Mouse (Mus musculus) myocyte (in vitro differentiated cells): ENCODE data around the gene Hes2. TPM values are rescaled to one million over a fixed set of nuclear protein-coding genes. Genes with fewer than 3 reads are reported as not detected.

Experiments
- H3K27me3 ChIP-seq: one replicate; pipeline ENCODE4 v1.6.1; 2011; ENCODE audit not compliant: control insufficient read depth, insufficient read depth, insufficient read length
- H3K36me3 ChIP-seq: one replicate; pipeline ENCODE4 v1.6.1; 2011; ENCODE audit not compliant: control insufficient read depth, insufficient read depth
- H3K4me2 ChIP-seq: one replicate; pipeline ENCODE4 v1.6.1; 2011; ENCODE audit warnings: low read depth, control low read depth
- H3K4me3 ChIP-seq: one replicate; pipeline ENCODE4 v1.5.1; 2011; ENCODE audit warnings: mild to moderate bottlenecking, control low read depth, moderate library complexity
- H3K79me2 ChIP-seq: one replicate; pipeline ENCODE4 v1.6.1; 2011; ENCODE audit not compliant: control insufficient read depth, insufficient read depth
- H3ac ChIP-seq: one replicate; pipeline ENCODE4 v1.6.1; 2011; ENCODE audit not compliant: control insufficient read depth, insufficient read length
- CEBPB ChIP-seq: IDR thresholded peaks from 2 replicates; pipeline ENCODE4 v1.6.1; 2011; ENCODE audit warnings: mild to moderate bottlenecking, moderate library complexity; ENCODE audit not compliant: poor library complexity, insufficient read depth, severe bottlenecking
- E2F4 ChIP-seq: IDR thresholded peaks from one replicate; pipeline ENCODE4 v1.6.1; 2011; ENCODE audit warnings: mild to moderate bottlenecking, control low read depth, moderate library complexity; ENCODE audit not compliant: insufficient read depth
- MAX ChIP-seq: IDR thresholded peaks from one replicate; pipeline ENCODE4 v1.6.1; 2011; ENCODE audit warnings: low read depth, mild to moderate bottlenecking, control low read depth
- MYOD1 ChIP-seq, 3 experiments: IDR thresholded peaks; one replicate each; pipeline ENCODE4 v1.6.1; 2011; ENCODE audit warnings: control low read depth in 2 of 3, low read depth in 2 of 3, mild to moderate bottlenecking in 2 of 3, moderate library complexity in 1 of 3; ENCODE audit not compliant: insufficient read length in 2 of 3, control insufficient read depth in 1 of 3
- MYOG ChIP-seq, 3 experiments: IDR thresholded peaks; one replicate each; pipeline ENCODE4 v1.6.1; 2011; ENCODE audit warnings: control low read depth in 2 of 3, low read depth in 2 of 3, mild to moderate bottlenecking in 2 of 3; ENCODE audit not compliant: insufficient read length in 2 of 3, control insufficient read depth in 1 of 3, insufficient read depth in 1 of 3
- POLR2A ChIP-seq: IDR thresholded peaks from one replicate; pipeline ENCODE4 v1.6.1; 2011; ENCODE audit warnings: low read depth, mild to moderate bottlenecking, control low read depth, moderate library complexity; ENCODE audit not compliant: insufficient read length
- POLR2AphosphoS2 ChIP-seq: IDR thresholded peaks from one replicate; pipeline ENCODE4 v1.6.1; 2011; ENCODE audit warnings: low read depth, control low read depth; ENCODE audit not compliant: insufficient read length
- REST ChIP-seq: IDR thresholded peaks from one replicate; pipeline ENCODE4 v1.6.1; 2011; ENCODE audit warnings: mild to moderate bottlenecking, control low read depth, moderate library complexity; ENCODE audit not compliant: insufficient read depth, insufficient read length
- SRF ChIP-seq: IDR thresholded peaks from one replicate; pipeline ENCODE4 v1.6.1; 2011; ENCODE audit warnings: low read depth; ENCODE audit not compliant: control insufficient read depth, insufficient read length
- TCF12 ChIP-seq: IDR thresholded peaks from one replicate; pipeline ENCODE4 v1.6.1; 2011; ENCODE audit warnings: mild to moderate bottlenecking, control low read depth; ENCODE audit not compliant: poor library complexity, insufficient read depth, severe bottlenecking
- TCF3 ChIP-seq: IDR thresholded peaks from one replicate; pipeline ENCODE4 v1.6.1; 2011; ENCODE audit warnings: low read depth, control low read depth; ENCODE audit not compliant: insufficient read length
- USF1 ChIP-seq: IDR thresholded peaks from one replicate; pipeline ENCODE4 v1.6.1; 2011; ENCODE audit warnings: low read depth, mild to moderate bottlenecking, control low read depth, moderate library complexity
- polyA plus RNA-seq: library from polyadenylated mRNA; unstranded; fragments of >200 nt; fragmentation: generic; extraction: Trizol; gene quantifications from one replicate; pipeline ENCODE4 v1.2.1, GENCODE M21; 2012; ENCODE audit warnings: missing spikeins

The Hes2 gene
- polyA plus RNA-seq, 1 experiment = not detected

DNA sequence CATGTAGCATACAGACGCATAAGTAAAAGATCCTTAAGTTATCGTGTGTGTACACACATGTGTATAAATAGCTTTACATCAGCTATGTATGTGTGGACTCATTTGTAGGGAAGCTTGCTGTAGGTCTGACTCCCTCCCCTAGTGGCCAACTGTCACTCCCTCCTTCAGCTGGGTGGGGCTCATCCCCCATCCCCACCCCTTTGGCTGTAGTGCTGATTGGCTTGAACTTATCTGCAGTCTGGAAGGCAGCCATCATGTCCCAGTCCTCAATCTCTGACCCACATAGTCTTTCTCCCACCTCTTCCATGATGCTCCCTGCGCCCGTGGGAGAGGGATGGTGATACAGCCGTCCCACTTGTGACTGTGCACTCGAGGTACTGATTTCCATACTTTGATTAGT lies 46.0 kb downstream of the Hes2 start:
- no peaks in the 10 kb centered on the region for H3K27me3 ChIP-seq
- H3K36me3 ChIP-seq = peaks cover 6% of the 10 kb centered on the region
- no peak overlapping the region for H3K4me2 ChIP-seq
- no peak overlapping the region for H3ac ChIP-seq
- TF ChIP-seq MYOD1 (IDR thresholded peaks at IDR 0.05; ENCODE audit: control insufficient read depth in 1 of 3, insufficient read length in 2 of 3, low read depth in 2 of 3) = peak in 1 of 3 experiments; percentile 7
- TF ChIP-seq CEBPB = no peak
- H3K79me2 ChIP-seq = peaks cover 69% of the 10 kb centered on the region
- H3K4me3 ChIP-seq = no peak overlapping the region

DNA sequence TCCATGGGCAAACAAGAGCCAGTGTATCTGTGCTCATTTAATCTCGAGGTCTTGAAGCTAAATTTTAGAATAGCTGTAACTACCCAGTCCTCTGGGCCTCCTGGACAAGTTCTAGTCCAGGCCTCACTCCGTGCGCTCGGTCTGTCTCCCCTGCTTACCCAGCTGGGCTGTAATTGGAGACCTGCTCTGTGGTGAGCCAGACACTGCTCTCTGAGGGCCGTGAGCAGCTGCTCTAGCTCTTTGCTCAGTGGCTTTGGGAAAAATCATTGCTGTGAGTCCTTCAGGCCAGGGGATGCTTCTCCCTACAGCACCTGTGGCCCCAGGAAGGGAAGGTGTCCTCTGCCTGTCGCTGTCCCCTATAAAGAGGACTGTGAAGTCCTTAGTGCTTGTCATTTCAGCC lies 47.5 kb downstream of the Hes2 start:
- no peak for TF ChIP-seq CEBPB
- peak; percentile 95 to 99 (median 98) for TF ChIP-seq MYOD1 (IDR thresholded peaks at IDR 0.05; ENCODE audit: control insufficient read depth in 1 of 3, insufficient read length in 2 of 3, low read depth in 2 of 3)
- TF ChIP-seq MYOG (IDR thresholded peaks at IDR 0.05; ENCODE audit: control insufficient read depth in 1 of 3, insufficient read depth in 1 of 3, insufficient read length in 2 of 3, low read depth in 2 of 3) = peak; percentile 72 to 97 (median 79)
- no peak for TF ChIP-seq E2F4
- no peak for TF ChIP-seq REST
- peak; percentile 68 for TF ChIP-seq TCF12
- no peak for TF ChIP-seq POLR2A
- TF ChIP-seq SRF = no peak
- TF ChIP-seq MAX = no peak
- no peak for TF ChIP-seq USF1
- TF ChIP-seq POLR2AphosphoS2 = no peak
- TF ChIP-seq TCF3 = peak; percentile 63
- H3K79me2 ChIP-seq = peaks cover 64% of the 10 kb centered on the region
- peaks cover 6% of the 10 kb centered on the region for H3K36me3 ChIP-seq
- no peaks in the 10 kb centered on the region for H3K27me3 ChIP-seq
- H3K4me3 ChIP-seq = no peak overlapping the region
- peak overlapping the region; percentile 63 for H3K4me2 ChIP-seq
- no peak overlapping the region for H3ac ChIP-seq

DNA sequence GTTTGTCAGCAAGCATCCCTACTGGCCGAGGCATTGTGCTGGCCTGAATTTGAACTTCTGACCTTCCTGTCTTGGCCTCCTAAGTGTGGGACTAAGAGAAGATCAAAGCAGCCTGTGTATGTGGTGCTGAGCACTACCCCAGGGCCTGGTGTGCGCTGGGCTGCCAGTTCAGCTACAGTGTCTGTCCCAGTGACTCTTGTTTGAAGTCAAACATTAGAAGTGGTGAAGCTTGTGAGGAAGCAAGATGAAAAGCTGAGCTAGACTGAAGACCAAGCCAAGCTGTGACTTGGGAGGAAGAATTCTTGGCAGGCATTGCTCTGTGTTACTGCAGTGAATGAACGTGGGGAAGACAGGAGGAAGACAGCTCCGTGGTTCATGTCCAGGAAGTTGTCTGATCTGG lies 51.0 kb downstream of the Hes2 start:
- Histone ChIP-seq H3K4me2 (no peak overlapping the region), H3ac (no peak overlapping the region), H3K36me3 (peaks cover 6% of the 10 kb centered on the region), H3K79me2 (peaks cover 43% of the 10 kb centered on the region), H3K4me3 (no peak overlapping the region), H3K27me3 (no peaks in the 10 kb centered on the region)
- no peak for TF ChIP-seq POLR2A
- no peak for TF ChIP-seq E2F4
- no peak for TF ChIP-seq POLR2AphosphoS2
- no peak for TF ChIP-seq REST
- TF ChIP-seq MAX = no peak
- no peak for TF ChIP-seq MYOG (IDR thresholded peaks at IDR 0.05; ENCODE audit: control insufficient read depth in 1 of 3, insufficient read depth in 1 of 3, insufficient read length in 2 of 3, low read depth in 2 of 3)
- TF ChIP-seq CEBPB = no peak
- TF ChIP-seq USF1 = no peak
- no peak for TF ChIP-seq TCF3
- no peak for TF ChIP-seq SRF
- no peak for TF ChIP-seq MYOD1 (IDR thresholded peaks at IDR 0.05; ENCODE audit: control insufficient read depth in 1 of 3, insufficient read length in 2 of 3, low read depth in 2 of 3)
- TF ChIP-seq TCF12 = no peak

Other genes with a start within 250 kb of the Hes2 start
- gene Dnajc11, start 225.2 kb upstream of the Hes2 start, polyA plus RNA-seq = 45.5 TPM
- 46.4 TPM for gene Thap3, start 169.9 kb upstream of the Hes2 start, polyA plus RNA-seq
- 13.5 TPM for gene Phf13, start 162.6 kb upstream of the Hes2 start, polyA plus RNA-seq
- gene Klhl21, start 150.1 kb upstream of the Hes2 start, polyA plus RNA-seq = 25.8 TPM
- 7.2 TPM for gene Zbtb48, start 131.2 kb upstream of the Hes2 start, polyA plus RNA-seq
- 14.7 TPM for gene Tas1r1, start 120.3 kb upstream of the Hes2 start, polyA plus RNA-seq
- gene Nol9, start 119.5 kb upstream of the Hes2 start, polyA plus RNA-seq = 28.5 TPM
- 65.8 TPM for gene Plekhg5, start 86.4 kb upstream of the Hes2 start, polyA plus RNA-seq
- 4.0 TPM for gene Tnfrsf25, start 42.9 kb upstream of the Hes2 start, polyA plus RNA-seq
- 0.65 TPM for gene Espn, start 6.5 kb upstream of the Hes2 start, polyA plus RNA-seq
- 167 TPM for gene Acot7, start 19.3 kb downstream of the Hes2 start, polyA plus RNA-seq
- gene Gpr153, start 115.4 kb downstream of the Hes2 start, polyA plus RNA-seq = 6.5 TPM
- gene Hes3, start 132.8 kb downstream of the Hes2 start, polyA plus RNA-seq = 0.02 TPM
- 30.8 TPM for gene Icmt, start 138.4 kb downstream of the Hes2 start, polyA plus RNA-seq
- 0.52 TPM for gene Rnf207, start 160.1 kb downstream of the Hes2 start, polyA plus RNA-seq
- 1,218 TPM for gene Rpl22, start 166.9 kb downstream of the Hes2 start, polyA plus RNA-seq
- 1.0 TPM for gene Chd5, start 179.8 kb downstream of the Hes2 start, polyA plus RNA-seq